Mouse (Mus musculus) small intestine, adult 2 months (tissue): Measurements from ENCODE around the gene Gm10330. TPM values are rescaled to one million over a fixed set of nuclear protein-coding genes. Genes with fewer than 3 reads are reported as not detected.
"Not testable (repeated sequence)": the region's sequence is repeated elsewhere in the genome, so short reads cannot be mapped to it uniquely, and the experiment has no call there.

Experiments
- H3K27ac ChIP-seq: fragments of 200-500 bp; 2 replicates; pipeline ENCODE4 v1.5.1; 2012; ENCODE audit warnings: low read depth, low read length, control low read depth, inconsistent platforms; ENCODE audit not compliant: insufficient read depth
- H3K27me3 ChIP-seq: fragments of 200-500 bp; 2 replicates; pipeline ENCODE4 v1.6.1; 2012; ENCODE audit warnings: mild to moderate bottlenecking, moderate library complexity, low read length, inconsistent platforms; ENCODE audit not compliant: control insufficient read depth, insufficient read depth
- H3K36me3 ChIP-seq: fragments of 200-500 bp; 2 replicates; pipeline ENCODE4 v1.6.1; 2012; ENCODE audit warnings: mild to moderate bottlenecking, low read length, control low read depth, inconsistent platforms; ENCODE audit not compliant: control insufficient read depth, insufficient read depth
- H3K4me1 ChIP-seq: fragments of 200-500 bp; 2 replicates; pipeline ENCODE4 v1.6.1; 2012; ENCODE audit warnings: low read length, inconsistent platforms, mixed read lengths; ENCODE audit not compliant: control insufficient read depth, insufficient read depth, insufficient read length
- H3K4me3 ChIP-seq: fragments of 200-500 bp; 2 replicates; pipeline ENCODE4 v1.5.1; 2012; ENCODE audit warnings: low read depth, mild to moderate bottlenecking, control low read depth, inconsistent platforms, low read length, moderate library complexity
- WGBS: fragments of 180-500 bp; shearing (Covaris S2); methylation state at CpG from one replicate; pipeline ENCODE4 v1.1.7; 2018; 5-methylcytosine and 5-hydroxymethylcytosine counted together
- polyA plus RNA-seq: library from polyadenylated mRNA; depleted of rRNA; stranded (reverse); fragments of >200 nt; gene quantifications from 2 replicates; pipeline ENCODE4 v1.2.3, GENCODE M21; 2012; rRNA removed

The Gm10330 gene
- polyA plus RNA-seq, result not detected in 2 replicates

- WGBS, result 92% methylated on average over 1 of the region's 1 CpGs
- not testable (repeated sequence) for H3K27me3 ChIP-seq, H3K27ac ChIP-seq, H3K36me3 ChIP-seq, H3K4me3 ChIP-seq, H3K4me1 ChIP-seq
These were observed at the start of gene Gm10330 for GRCm38 (mm10) chr12:23780165-23780564. Gene Gm10330, minus strand, starts transcription at chr12:23780265.

DNA sequence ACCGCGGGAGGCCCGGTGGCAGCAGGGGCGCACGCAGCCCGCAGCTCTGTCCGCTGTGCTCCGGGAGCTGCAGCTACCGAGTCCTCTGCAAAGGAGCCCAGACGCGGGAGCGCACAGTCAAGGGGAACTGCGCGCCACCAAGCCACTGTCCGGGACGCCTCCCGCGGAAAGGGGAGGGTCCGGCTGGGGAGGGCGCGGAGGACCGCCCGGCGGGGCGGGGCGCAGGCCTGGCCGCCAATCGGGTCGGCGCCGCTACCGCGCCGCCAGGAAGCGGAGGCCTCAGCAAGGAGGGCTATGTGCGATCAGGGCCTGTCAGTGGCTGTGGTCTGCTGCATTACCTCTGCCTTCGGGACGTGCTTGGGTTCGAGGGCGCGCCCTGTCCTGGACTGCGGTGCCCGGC is 20.7 kb upstream of the Gm10330 start:
- not testable (repeated sequence) for H3K4me3 ChIP-seq

GRCm38 (mm10) chr12:23800366-23800765 is 20.3 kb upstream of the Gm10330 start:
- not testable (repeated sequence) for H3K27me3 ChIP-seq, H3K4me3 ChIP-seq, H3K36me3 ChIP-seq, H3K4me1 ChIP-seq, H3K27ac ChIP-seq
- WGBS, result 30% methylated on average over 32 of the region's 48 CpGs

More for the DNA sequence above, 20.7 kb upstream of the Gm10330 start:
- not testable (repeated sequence) for H3K27me3 ChIP-seq, H3K27ac ChIP-seq, H3K36me3 ChIP-seq, H3K4me1 ChIP-seq
- 35% methylated on average over 42 of the region's 43 CpGs for WGBS
